ENCODE assay signal across 21 mouse cellular contexts in genomic region chr7:58754536-58754935, GRCm38 (mm10).
A peak's percentile ranks its signal among the peaks of the same experiment; 100 is the strongest.
DNase-seq lines count a peak whose midpoint lies in the region; ATAC-seq and TF ChIP-seq lines count a peak whose summit lies in the region.
"Had no signal": no experiment of that assay in that cellular context is flagged by ENCODE, and none has a peak within 500 bp of the region (broad histone marks: within the 10 kb centered on the region; RNA-seq: fewer than 3 reads in every experiment).

No protein-coding gene starts in this region.

- no peak for TF ChIP-seq POLR2A in liver, adult 2 months (IDR thresholded peaks at IDR 0.05; ENCODE audit: extremely low read depth, insufficient read depth, low read length)

- no peak for ATAC-seq in heart, embryonic 12.5 days (ENCODE audit: insufficient number of reproducible peaks, low FRiP score)
- ATAC-seq: forebrain, embryonic 14.5 days had no signal

- H3K9me3 ChIP-seq in heart, embryonic 12.5 days (replicated peaks), result no peaks in the 10 kb centered on the region
- H3K9me3 ChIP-seq: embryonic facial prominence, embryonic 13.5 days; forebrain, embryonic 10.5 days; hindbrain, embryonic 10.5 days had no signal

- DNase-seq in heart, adult 11 months, result peak; percentile 89
- DNase-seq in liver, adult 2 months (ENCODE audit: extremely low read depth, low read depth, low spot score), result peak; percentile 17
- DNase-seq in liver (no peak), 3134 (ENCODE audit: extremely low read depth, insufficient read length, low spot score) (peak; percentile 53)
- peak; percentile 67 for DNase-seq in fibroblast of lung, adult 2 months (ENCODE audit: low read depth)
- DNase-seq in neural tube, embryonic 10.5 days (ENCODE audit: extremely low spot score, low spot score), result no peak
- DNase-seq: adrenal gland, adult 2 months; adrenal gland, postnatal 25 days; cerebellum, adult 18-20 months; cerebellum, adult 9-11 months; cerebellum, postnatal 36 days; gastrocnemius, adult 2 months; gastrocnemius, postnatal 25 days; heart, postnatal 14 days had no signal

- peaks cover 14% of the 10 kb centered on the region; the same call in 1 of the 2 replicates for H3K4me1 ChIP-seq in heart, embryonic 12.5 days (replicated peaks)
- H3K4me1 ChIP-seq in liver, adult 2 months (ENCODE audit: control insufficient read depth, insufficient read depth, low read length), result no peaks in the 10 kb centered on the region
- H3K4me1 ChIP-seq: embryonic facial prominence, embryonic 13.5 days; forebrain, embryonic 10.5 days; hindbrain, embryonic 10.5 days had no signal

- WGBS in heart, embryonic 12.5 days, result 73% methylated on average over 4 of the region's 4 CpGs
- WGBS in liver, adult 2 months, result 80% methylated on average over 4 of the region's 4 CpGs

- H3K4me2 ChIP-seq in heart, embryonic 12.5 days, result no peak overlapping the region
- H3K4me2 ChIP-seq: embryonic facial prominence, embryonic 13.5 days; hindbrain, embryonic 14.5 days had no signal

- TF ChIP-seq CTCF in liver, adult 2 months (IDR thresholded peaks at IDR 0.05; ENCODE audit: low read depth, low read length), result no peak

- no peaks in the 10 kb centered on the region for H3K27me3 ChIP-seq in heart, embryonic 12.5 days (replicated peaks)
- H3K27me3 ChIP-seq in liver, adult 2 months (ENCODE audit: control insufficient read depth, insufficient read depth, low read length), result no peaks in the 10 kb centered on the region
- H3K27me3 ChIP-seq: CH12.LX; embryonic facial prominence, embryonic 13.5 days had no signal

- no peaks in the 10 kb centered on the region for H3K36me3 ChIP-seq in heart, embryonic 12.5 days
- H3K36me3 ChIP-seq in liver, adult 2 months (ENCODE audit: control insufficient read depth, insufficient read depth, low read length), result no peaks in the 10 kb centered on the region
- H3K36me3 ChIP-seq: embryonic facial prominence, embryonic 13.5 days; forebrain, embryonic 10.5 days; hindbrain, embryonic 10.5 days had no signal

- H3K4me3 ChIP-seq in heart, embryonic 12.5 days, result no peak overlapping the region
- H3K4me3 ChIP-seq in liver, adult 2 months (ENCODE audit: insufficient read depth, low read depth, low read length), result no peak overlapping the region
- H3K4me3 ChIP-seq: embryonic facial prominence, embryonic 13.5 days; forebrain, embryonic 10.5 days; gastrocnemius, adult 2 months; hindbrain, embryonic 10.5 days had no signal

- no peak overlapping the region for H3K9ac ChIP-seq in heart, embryonic 12.5 days
- H3K9ac ChIP-seq in liver, adult 2 months (ENCODE audit: low read depth, low read length), result no peak overlapping the region
- H3K9ac ChIP-seq: embryonic facial prominence, embryonic 13.5 days; hindbrain, embryonic 14.5 days had no signal

- H3K27ac ChIP-seq in heart, embryonic 12.5 days (ENCODE audit: poor library complexity, severe bottlenecking), result no peak overlapping the region
- no peak overlapping the region for H3K27ac ChIP-seq in liver, adult 2 months (replicated peaks; ENCODE audit: insufficient read depth, low read depth, low read length)
- H3K27ac ChIP-seq: embryonic facial prominence, embryonic 13.5 days; forebrain, embryonic 10.5 days; gastrocnemius, adult 2 months; hindbrain, embryonic 10.5 days; hindbrain, embryonic 14.5 days had no signal

- no peaks in the 10 kb centered on the region for H3K79me2 ChIP-seq in liver, adult 2 months (ENCODE audit: control insufficient read depth, insufficient read depth, low read length)

Comparison
In these comparisons a context has a peak if more than half of its experiments do, and no peak if none do; other contexts are left out.
1. DNase-seq: peak in heart, adult 11 months (single experiment), liver, adult 2 months (single experiment), 3134 (single experiment) and fibroblast of lung, adult 2 months (single experiment); none in liver (single experiment) and neural tube, embryonic 10.5 days (single experiment).